ENCODE assay signal across 19 mouse cellular contexts in the genomic region with DNA sequence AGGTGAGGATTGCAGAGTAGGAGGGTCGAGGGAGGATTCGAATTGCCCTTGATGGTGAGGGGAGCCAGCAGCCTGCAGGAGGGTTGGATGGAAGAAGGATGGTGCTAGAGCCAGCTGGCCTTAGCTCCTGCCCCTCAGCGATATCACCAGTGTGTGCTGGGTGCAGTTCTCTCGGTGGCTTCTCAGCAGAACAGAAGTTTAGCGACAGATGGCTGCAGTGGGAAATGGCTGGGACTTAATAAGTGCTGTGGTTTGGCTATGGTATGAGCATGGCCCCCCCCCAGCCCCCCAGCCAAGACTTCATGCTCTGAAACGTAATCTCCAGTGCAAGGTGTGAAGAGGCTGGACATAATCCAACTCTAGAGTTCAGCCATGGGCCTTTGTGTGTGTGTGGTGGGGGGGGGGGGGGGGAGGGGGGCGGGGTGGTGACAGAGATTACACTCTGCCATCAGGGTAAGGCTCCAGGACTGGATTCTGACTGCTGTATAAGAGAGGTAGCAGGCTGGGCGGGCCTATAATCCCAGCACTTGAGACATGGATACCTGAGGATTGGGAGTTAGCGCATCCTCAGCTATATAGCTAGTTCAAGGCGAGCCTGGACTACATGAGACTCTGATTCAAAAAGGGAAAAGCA.
A peak's percentile ranks its signal among the peaks of the same experiment; 100 is the strongest.
DNase-seq lines count a peak whose midpoint lies in the region; ATAC-seq lines count a peak whose summit lies in the region.
"Had no signal": no experiment of that assay in that cellular context is flagged by ENCODE, and none has a peak within 500 bp of the region (broad histone marks: within the 10 kb centered on the region; RNA-seq: fewer than 3 reads in every experiment).

No protein-coding gene starts in this region.

- H3K36me3 ChIP-seq in hindbrain, embryonic 10.5 days = no peaks in the 10 kb centered on the region
- H3K36me3 ChIP-seq in hindbrain, embryonic 14.5 days (replicated peaks; ENCODE audit: control insufficient read depth, insufficient read depth) = no peaks in the 10 kb centered on the region
- no peaks in the 10 kb centered on the region for H3K36me3 ChIP-seq in midbrain, embryonic 10.5 days
- no peaks in the 10 kb centered on the region for H3K36me3 ChIP-seq in midbrain, embryonic 16.5 days (ENCODE audit: control insufficient read depth, insufficient read depth, low read length)
- no peaks in the 10 kb centered on the region for H3K36me3 ChIP-seq in embryonic facial prominence, embryonic 10.5 days (replicated peaks)
- H3K36me3 ChIP-seq: hindbrain, embryonic 15.5 days had no signal

- H3K4me3 ChIP-seq in hindbrain, embryonic 10.5 days = no peak overlapping the region
- no peak overlapping the region for H3K4me3 ChIP-seq in hindbrain, embryonic 14.5 days (replicated peaks; ENCODE audit: low read length)
- no peak overlapping the region for H3K4me3 ChIP-seq in midbrain, embryonic 10.5 days
- no peak overlapping the region for H3K4me3 ChIP-seq in midbrain, embryonic 16.5 days (ENCODE audit: low read depth, low read length)
- H3K4me3 ChIP-seq in embryonic facial prominence, embryonic 10.5 days = no peak overlapping the region
- H3K4me3 ChIP-seq: erythroblast, embryonic 14.5 days; gastrocnemius, adult 2 months; heart, adult 2 months; hindbrain, embryonic 15.5 days; myocyte had no signal

- no peak for DNase-seq in hindbrain, embryonic 10.5 days (ENCODE audit: low spot score)
- no peak for DNase-seq in hindbrain, embryonic 14.5 days (ENCODE audit: low spot score)
- DNase-seq in midbrain, embryonic 10.5 days (ENCODE audit: low spot score) = no peak
- DNase-seq in embryonic facial prominence, embryonic 10.5 days (ENCODE audit: low spot score) = no peak
- peak; percentile 49 for DNase-seq in layer of hippocampus, adult 9-11 months
- DNase-seq: B cell, adult 2 months; cerebellum, adult 2 months; gastrocnemius, adult 2 months; heart, adult 2 months; kidney, adult 9 months; kidney, postnatal 4 days; lung, embryonic 14.5 days had no signal

- ATAC-seq in hindbrain, embryonic 14.5 days (ENCODE audit: low FRiP score) = no peak
- ATAC-seq in midbrain, embryonic 16.5 days = no peak
- no peak for ATAC-seq in erythroid progenitor cell, adult 5-6 weeks (replicated peaks; ENCODE audit: low FRiP score, poor library complexity, severe bottlenecking)
- ATAC-seq in inflammation-experienced regulatory T-cells, adult 6 months = no peak
- ATAC-seq: Patski had no signal

- 74% methylated on average over 10 of the region's 10 CpGs for WGBS in hindbrain, embryonic 10.5 days
- 65% methylated on average over 10 of the region's 10 CpGs for WGBS in hindbrain, embryonic 14.5 days
- WGBS in midbrain, embryonic 10.5 days = 72% methylated on average over 10 of the region's 10 CpGs
- 55% methylated on average over 10 of the region's 10 CpGs for WGBS in midbrain, embryonic 16.5 days
- WGBS in embryonic facial prominence, embryonic 10.5 days = 74% methylated on average over 10 of the region's 10 CpGs

- no peak overlapping the region for H3K4me2 ChIP-seq in hindbrain, embryonic 14.5 days (replicated peaks)
- no peak overlapping the region for H3K4me2 ChIP-seq in midbrain, embryonic 16.5 days (ENCODE audit: low read length)
- H3K4me2 ChIP-seq: hindbrain, embryonic 15.5 days; lung, embryonic 14.5 days had no signal

- no peaks in the 10 kb centered on the region for H3K27me3 ChIP-seq in hindbrain, embryonic 10.5 days (ENCODE audit: insufficient read depth, poor library complexity, severe bottlenecking)
- H3K27me3 ChIP-seq in hindbrain, embryonic 14.5 days (ENCODE audit: control insufficient read depth, insufficient read depth, low read length) = no peaks in the 10 kb centered on the region
- no peaks in the 10 kb centered on the region for H3K27me3 ChIP-seq in midbrain, embryonic 10.5 days (ENCODE audit: low read depth, poor library complexity, severe bottlenecking)
- H3K27me3 ChIP-seq in midbrain, embryonic 16.5 days (ENCODE audit: control insufficient read depth, insufficient read depth, low read depth, low read length) = no peaks in the 10 kb centered on the region
- H3K27me3 ChIP-seq in embryonic facial prominence, embryonic 10.5 days (replicated peaks; ENCODE audit: low read depth, poor library complexity, severe bottlenecking) = 0 out of 2 replicates have a peak, but pooled peaks cover 4% of the 10 kb centered on the region
- H3K27me3 ChIP-seq: hindbrain, embryonic 15.5 days had no signal

- H3K27ac ChIP-seq in hindbrain, embryonic 10.5 days = 0 out of 2 replicates have a peak overlapping the region, but pooled peaks have one; percentile 8
- no peak overlapping the region for H3K27ac ChIP-seq in hindbrain, embryonic 14.5 days
- peak overlapping the region; percentile 52; the same call in 1 of the 2 replicates for H3K27ac ChIP-seq in midbrain, embryonic 10.5 days (replicated peaks)
- H3K27ac ChIP-seq in midbrain, embryonic 16.5 days (ENCODE audit: low read length) = no peak overlapping the region
- 0 out of 2 replicates have a peak overlapping the region, but pooled peaks have one; percentile 6 for H3K27ac ChIP-seq in embryonic facial prominence, embryonic 10.5 days (replicated peaks)
- H3K27ac ChIP-seq: gastrocnemius, adult 2 months; heart, adult 2 months; hindbrain, embryonic 15.5 days had no signal

- H3K9me3 ChIP-seq in hindbrain, embryonic 10.5 days = no peaks in the 10 kb centered on the region
- no peaks in the 10 kb centered on the region for H3K9me3 ChIP-seq in hindbrain, embryonic 14.5 days (ENCODE audit: control insufficient read depth, low read length)
- no peaks in the 10 kb centered on the region for H3K9me3 ChIP-seq in midbrain, embryonic 10.5 days (replicated peaks)
- no peaks in the 10 kb centered on the region for H3K9me3 ChIP-seq in midbrain, embryonic 16.5 days (replicated peaks; ENCODE audit: control insufficient read depth, low read length, poor library complexity, severe bottlenecking)
- H3K9me3 ChIP-seq in embryonic facial prominence, embryonic 10.5 days = no peaks in the 10 kb centered on the region
- H3K9me3 ChIP-seq: hindbrain, embryonic 15.5 days had no signal

- 0 out of 2 replicates have a peak, but pooled peaks cover 12% of the 10 kb centered on the region for H3K4me1 ChIP-seq in hindbrain, embryonic 10.5 days (replicated peaks)
- H3K4me1 ChIP-seq in hindbrain, embryonic 14.5 days (replicated peaks; ENCODE audit: control insufficient read depth, insufficient read depth, low read length) = no peaks in the 10 kb centered on the region
- H3K4me1 ChIP-seq in midbrain, embryonic 10.5 days = peaks cover 14% of the 10 kb centered on the region
- H3K4me1 ChIP-seq in midbrain, embryonic 16.5 days (ENCODE audit: control insufficient read depth, insufficient read depth, low read length) = peaks cover 4% of the 10 kb centered on the region; the same call in 1 of the 2 replicates
- H3K4me1 ChIP-seq in embryonic facial prominence, embryonic 10.5 days = peaks cover 6% of the 10 kb centered on the region; the same call in 1 of the 2 replicates

- no peak overlapping the region for H3K9ac ChIP-seq in hindbrain, embryonic 14.5 days
- no peak overlapping the region for H3K9ac ChIP-seq in midbrain, embryonic 16.5 days (ENCODE audit: low read depth, low read length)
- H3K9ac ChIP-seq: hindbrain, embryonic 15.5 days; lung, embryonic 14.5 days had no signal

Comparison
In these comparisons a context has a peak if more than half of its experiments do, and no peak if none do; other contexts are left out.
1. H3K27ac ChIP-seq: peak in hindbrain, embryonic 10.5 days (single experiment), midbrain, embryonic 10.5 days (single experiment) and embryonic facial prominence, embryonic 10.5 days (single experiment); none in hindbrain, embryonic 14.5 days (single experiment) and midbrain, embryonic 16.5 days (single experiment).